Mouse (Mus musculus): ENCODE data around the gene Sf3a1. TPM values are rescaled to one million over a fixed set of nuclear protein-coding genes. Genes with fewer than 3 reads are reported as not detected.

The Sf3a1 gene
- total and polyA plus RNA-seq, 3 experiments = 17.9 to 38.7 (median 37.2) TPM

- no peak overlapping the region for H3K9ac ChIP-seq (ENCODE audit: low read depth, low read length)
- intact Hi-C loops (cut with DNase I) = no loop called here
- H3K79me2 ChIP-seq (replicated peaks; ENCODE audit: control insufficient read depth, insufficient read depth, low read length) = no peaks in the 10 kb centered on the region
- DNase-seq = no peak
- no peak for TF ChIP-seq POLR2A (IDR thresholded peaks at IDR 0.05; ENCODE audit: insufficient read depth, low read depth, low read length)
- TF ChIP-seq CTCF (IDR thresholded peaks at IDR 0.05) = no peak
- TF ChIP-seq EP300 (IDR thresholded peaks at IDR 0.05; ENCODE audit: insufficient read depth, low read depth, low read length) = no peak
- WGBS = 72% methylated on average over 4 of the region's 4 CpGs
- H3K36me3 ChIP-seq (ENCODE audit: control insufficient read depth, insufficient read depth, low read length) = no peaks in the 10 kb centered on the region
- H3K4me1 ChIP-seq (ENCODE audit: control insufficient read depth, insufficient read depth, low read length) = peaks cover 3% of the 10 kb centered on the region
- no peak overlapping the region for H3K27ac ChIP-seq
- no peaks in the 10 kb centered on the region for H3K27me3 ChIP-seq (ENCODE audit: control insufficient read depth, insufficient read depth, low read length)
- H3K4me3 ChIP-seq = no peak overlapping the region
Observed at GRCm38 (mm10) chr11:4229841-4230240, 69.7 kb downstream of the Sf3a1 start.

- TF ChIP-seq CTCF (IDR thresholded peaks at IDR 0.05) (no peak), EP300 (IDR thresholded peaks at IDR 0.05; ENCODE audit: insufficient read depth, low read depth, low read length) (no peak), POLR2A (IDR thresholded peaks at IDR 0.05; ENCODE audit: insufficient read depth, low read depth, low read length) (no peak)
- no peak overlapping the region for H3K9ac ChIP-seq (ENCODE audit: low read depth, low read length)
- H3K4me3 ChIP-seq = no peak overlapping the region
- H3K79me2 ChIP-seq (replicated peaks; ENCODE audit: control insufficient read depth, insufficient read depth, low read length) = no peaks in the 10 kb centered on the region
- intact Hi-C loops (cut with DNase I) = no loop called here
- no peak overlapping the region for H3K27ac ChIP-seq
- H3K27me3 ChIP-seq (ENCODE audit: control insufficient read depth, insufficient read depth, low read length) = no peaks in the 10 kb centered on the region
- 86% methylated on average over 2 of the region's 2 CpGs for WGBS
- peaks cover 3% of the 10 kb centered on the region for H3K4me1 ChIP-seq (ENCODE audit: control insufficient read depth, insufficient read depth, low read length)
- DNase-seq = no peak
- no peaks in the 10 kb centered on the region for H3K36me3 ChIP-seq (ENCODE audit: control insufficient read depth, insufficient read depth, low read length)
Observed at GRCm38 (mm10) chr11:4231435-4231834, 71.3 kb downstream of the Sf3a1 start.

Small RNA genes within 50 kb of the gene (microRNA-seq; reads per million reads assigned to microRNA genes)
- gene Mir3060 = 0 to 1.1 reads per million in 2 experiments

Other genes starting within 250 kb of the Sf3a1 start
- gene Slc35e4, start 245.7 kb upstream of the Sf3a1 start, total RNA-seq (2021) = 1 to 10 TPM; 3.9 to 6.9 TPM
- gene Slc35e4, start 245.7 kb upstream of the Sf3a1 start, polyA plus RNA-seq (2012; rRNA removed) = 4.5 and 6.3 TPM in 2 replicates
- gene Tcn2, start 228.2 kb upstream of the Sf3a1 start, total RNA-seq (2021) = 10 to 100 TPM; 41.3 to 42.9 TPM
- 69.4 and 90.6 TPM in 2 replicates for gene Tcn2, start 228.2 kb upstream of the Sf3a1 start, polyA plus RNA-seq (2012; rRNA removed)
- gene Pes1, start 196.4 kb upstream of the Sf3a1 start, total RNA-seq (2021) = 10 to 100 TPM; 26.6 to 27.3 TPM
- 19.4 and 26.5 TPM in 2 replicates for gene Pes1, start 196.4 kb upstream of the Sf3a1 start, polyA plus RNA-seq (2012; rRNA removed)
- not detected for gene 4930556J24Rik, start 183.6 kb upstream of the Sf3a1 start, total RNA-seq (2021)
- gene 4930556J24Rik, start 183.6 kb upstream of the Sf3a1 start, polyA plus RNA-seq (2012; rRNA removed) = not detected in 2 replicates
- gene Gal3st1, start 176.7 kb upstream of the Sf3a1 start, total RNA-seq (2021) = under 1 TPM; 0.18 to 0.21 TPM
- 0.47 and 1.1 TPM in 2 replicates for gene Gal3st1, start 176.7 kb upstream of the Sf3a1 start, polyA plus RNA-seq (2012; rRNA removed)
- under 1 TPM; 0.14 to 0.47 TPM for gene Sec14l4, start 128.9 kb upstream of the Sf3a1 start, total RNA-seq (2021)
- gene Sec14l4, start 128.9 kb upstream of the Sf3a1 start, polyA plus RNA-seq (2012; rRNA removed) = 0.32 and 0.57 TPM in 2 replicates
- gene Sec14l3, start 95.5 kb upstream of the Sf3a1 start, total RNA-seq (2021) = not detected
- gene Sec14l3, start 95.5 kb upstream of the Sf3a1 start, polyA plus RNA-seq (2012; rRNA removed) = 15.0 TPM in 1 of 2 replicates, not detected in the other
- gene Mtfp1, start 64.9 kb upstream of the Sf3a1 start, total RNA-seq (2021) = 100 to 1,000 TPM; 129 to 141 TPM
- 158 and 167 TPM in 2 replicates for gene Mtfp1, start 64.9 kb upstream of the Sf3a1 start, polyA plus RNA-seq (2012; rRNA removed)
- under 1 TPM; 0.52 to 0.89 TPM for gene Sec14l2, start 36.9 kb upstream of the Sf3a1 start, total RNA-seq (2021)
- 0.35 and 0.53 TPM in 2 replicates for gene Sec14l2, start 36.9 kb upstream of the Sf3a1 start, polyA plus RNA-seq (2012; rRNA removed)
- 10 to 100 TPM; 12.9 to 13.4 TPM for gene Rnf215, start 25.1 kb upstream of the Sf3a1 start, total RNA-seq (2021)
- 16.1 and 17.7 TPM in 2 replicates for gene Rnf215, start 25.1 kb upstream of the Sf3a1 start, polyA plus RNA-seq (2012; rRNA removed)
- gene Ccdc157, start 57 bp upstream of the Sf3a1 start, total RNA-seq (2021) = 1 to 10 TPM; 4.5 to 4.6 TPM
- gene Ccdc157, start 57 bp upstream of the Sf3a1 start, polyA plus RNA-seq (2012; rRNA removed) = 6.7 and 9.9 TPM in 2 replicates
- 10 to 100 TPM; 10.1 to 10.7 TPM for gene Tbc1d10a, start 26.4 kb downstream of the Sf3a1 start, total RNA-seq (2021)
- gene Tbc1d10a, start 26.4 kb downstream of the Sf3a1 start, polyA plus RNA-seq (2012; rRNA removed) = 17.3 and 22.3 TPM in 2 replicates
- 1 to 10 TPM; 4.0 to 5.9 TPM for gene Castor1, start 57.9 kb downstream of the Sf3a1 start, total RNA-seq (2021)
- gene Castor1, start 57.9 kb downstream of the Sf3a1 start, polyA plus RNA-seq (2012; rRNA removed) = 10.7 and 13.5 TPM in 2 replicates
- gene Osm, start 76.1 kb downstream of the Sf3a1 start, total RNA-seq (2021) = under 1 TPM; 0.13 to 0.14 TPM
- gene Osm, start 76.1 kb downstream of the Sf3a1 start, polyA plus RNA-seq (2012; rRNA removed) = 0.14 and 0.15 TPM in 2 replicates
- under 1 TPM; 0.21 to 0.36 TPM for gene Lif, start 97.2 kb downstream of the Sf3a1 start, total RNA-seq (2021)
- 1.5 TPM in 2 replicates for gene Lif, start 97.2 kb downstream of the Sf3a1 start, polyA plus RNA-seq (2012; rRNA removed)